Mouse (Mus musculus): Measurements from ENCODE around the gene Galnt12. TPM values are rescaled to one million over a fixed set of nuclear protein-coding genes. Genes with fewer than 3 reads are reported as not detected.
A peak's percentile ranks its signal among the peaks of the same experiment; 100 is the strongest.
"Not testable (repeated sequence)": the region's sequence is repeated elsewhere in the genome, so short reads cannot be mapped to it uniquely, and the experiment has no call there.

Galnt12 gene
- total and polyA plus RNA-seq, 3 experiments = not detected

DNA sequence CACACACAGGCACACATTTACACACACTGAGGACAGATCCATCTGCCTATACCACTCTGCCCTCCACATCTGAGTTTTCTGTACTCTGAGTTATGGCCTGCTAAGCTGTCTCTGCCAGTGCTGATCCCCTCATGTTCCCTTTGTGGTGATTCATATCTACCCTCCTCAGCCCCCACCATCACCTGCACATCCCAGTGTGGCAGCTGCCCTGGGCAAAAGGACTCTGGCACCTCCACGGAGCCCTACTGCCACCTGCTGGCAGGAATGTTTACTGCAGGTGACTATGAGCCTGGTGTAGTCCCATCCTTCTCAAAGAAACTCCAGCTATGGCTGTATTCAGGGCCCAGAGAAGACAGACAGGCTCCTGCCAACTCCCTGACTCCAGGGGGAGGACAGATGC, 41.5 kb upstream of the Galnt12 start:
- no peaks in the 10 kb centered on the region for H3K9me3 ChIP-seq (replicated peaks; ENCODE audit: insufficient read depth, low read length)

DNA sequence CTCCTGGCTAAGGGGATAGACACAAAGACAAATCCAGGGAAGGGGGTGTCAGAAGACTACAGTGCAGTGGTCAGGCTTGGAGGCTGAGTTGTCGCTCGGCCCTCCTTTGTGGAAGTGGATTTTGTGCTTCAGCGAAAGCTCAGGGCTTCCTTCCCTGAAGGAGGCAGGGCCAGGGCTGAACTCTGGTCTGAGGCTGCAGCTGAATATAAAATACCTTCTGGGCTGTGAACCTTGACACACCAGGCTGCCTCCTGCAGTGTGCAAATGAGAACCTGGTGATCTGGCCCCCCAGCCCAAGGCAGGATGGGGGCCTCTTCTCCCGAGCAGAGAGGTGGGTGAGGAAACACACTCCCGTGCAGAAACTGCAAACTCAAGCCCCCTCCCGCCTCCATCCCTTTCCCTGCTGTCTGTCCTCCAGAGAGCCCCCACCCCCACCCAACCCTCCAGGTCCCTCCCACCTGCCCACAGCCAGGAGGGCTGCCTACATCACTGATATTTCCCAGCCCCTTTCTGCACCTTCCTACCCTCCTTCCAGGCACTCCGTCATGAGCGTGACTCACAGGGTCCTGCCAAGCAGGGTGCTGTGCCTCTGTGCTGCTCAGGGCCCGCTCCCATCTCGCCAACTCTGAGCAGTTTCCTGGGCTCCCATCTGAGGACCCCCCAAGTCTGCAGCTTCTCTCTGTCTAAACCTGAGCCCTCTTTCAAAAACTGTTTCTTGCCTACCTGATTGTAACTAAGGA, 40.9 kb upstream of the Galnt12 start:
- Histone ChIP-seq H3K4me3 (ENCODE audit: control insufficient read depth in 1 of 2, insufficient read depth in 1 of 2, low read depth in 2 of 2, low read length in 2 of 2) (no peak overlapping the region), H3K4me1 (ENCODE audit: control insufficient read depth in 1 of 2, insufficient read depth in 2 of 2, low read length in 2 of 2) (no peaks in the 10 kb centered on the region), H3K36me3 (ENCODE audit: control insufficient read depth in 1 of 2, insufficient read depth in 2 of 2, low read length in 2 of 2) (no peaks in the 10 kb centered on the region), H3K27ac (ENCODE audit: control insufficient read depth, low read depth, low read length) (no peak overlapping the region), H3K9me3 (replicated peaks; ENCODE audit: insufficient read depth, low read length) (no peaks in the 10 kb centered on the region), H3K27me3 (ENCODE audit: control insufficient read depth in 1 of 2, insufficient read depth in 2 of 2, low read length in 2 of 2) (no peaks in the 10 kb centered on the region), H3K9ac (ENCODE audit: control insufficient read depth, low read depth, low read length, poor library complexity, severe bottlenecking) (no peak overlapping the region), H3K79me2 (ENCODE audit: control insufficient read depth, insufficient read depth, low read length, poor library complexity) (no peaks in the 10 kb centered on the region)
- no peak for DNase-seq (ENCODE audit: low read depth, low spot score)
- TF ChIP-seq GABPA (IDR thresholded peaks at IDR 0.05; ENCODE audit: low read depth, low read length) (no peak), ZC3H11A (IDR thresholded peaks at IDR 0.05; ENCODE audit: low read depth, low read length) (no peak)

More for the DNA sequence above, 41.5 kb upstream of the Galnt12 start:
- peak; percentile 61 for DNase-seq (ENCODE audit: low read depth, low spot score)
- Histone ChIP-seq H3K9ac (ENCODE audit: control insufficient read depth, low read depth, low read length, poor library complexity, severe bottlenecking) (no peak overlapping the region), H3K36me3 (ENCODE audit: control insufficient read depth in 1 of 2, insufficient read depth in 2 of 2, low read length in 2 of 2) (no peaks in the 10 kb centered on the region), H3K27ac (ENCODE audit: control insufficient read depth, low read depth, low read length) (no peak overlapping the region), H3K4me1 (ENCODE audit: control insufficient read depth in 1 of 2, insufficient read depth in 2 of 2, low read length in 2 of 2) (no peaks in the 10 kb centered on the region), H3K27me3 (ENCODE audit: control insufficient read depth in 1 of 2, insufficient read depth in 2 of 2, low read length in 2 of 2) (no peaks in the 10 kb centered on the region), H3K79me2 (ENCODE audit: control insufficient read depth, insufficient read depth, low read length, poor library complexity) (no peaks in the 10 kb centered on the region), H3K4me3 (ENCODE audit: control insufficient read depth in 1 of 2, insufficient read depth in 1 of 2, low read depth in 2 of 2, low read length in 2 of 2) (no peak overlapping the region)
- no peak for TF ChIP-seq CHD1 (IDR thresholded peaks at IDR 0.05; ENCODE audit: low read depth, low read length)
- TF ChIP-seq SMC3 (IDR thresholded peaks at IDR 0.05; ENCODE audit: low read depth, low read length) = peak; percentile 70
- TF ChIP-seq CTCF (IDR thresholded peaks at IDR 0.05 in 2 of 3, conservative IDR thresholded peaks at IDR 0.05 in 1 of 3; ENCODE audit: control insufficient read depth in 1 of 3, insufficient read depth in 1 of 3, low read depth in 2 of 3, low read length in 3 of 3, poor library complexity in 1 of 3, severe bottlenecking in 1 of 3) = peak; percentile 76 to 92 (median 81)
- peak; percentile 72 for TF ChIP-seq RAD21 (IDR thresholded peaks at IDR 0.05; ENCODE audit: low read depth, low read length)

DNA sequence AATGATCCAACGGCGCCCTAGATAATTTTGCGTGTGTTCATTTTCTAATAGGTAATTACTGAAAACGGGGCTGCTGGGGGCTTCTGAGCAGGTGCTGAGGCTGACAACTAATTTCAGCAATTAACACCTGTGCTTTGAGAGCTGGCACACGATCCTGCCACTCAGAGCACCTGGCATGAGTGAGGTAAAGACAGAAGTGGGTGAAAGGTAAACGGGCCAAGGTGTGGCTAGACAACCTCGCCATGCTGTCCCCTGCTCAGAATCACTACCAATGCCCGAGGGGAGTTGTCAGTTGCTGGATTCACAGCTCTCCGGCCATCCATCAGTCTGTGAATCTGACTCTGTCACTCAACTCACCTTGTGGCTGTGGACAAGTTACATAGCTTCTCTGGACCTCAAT, 39.8 kb upstream of the Galnt12 start:
- Histone ChIP-seq H3K4me3 (ENCODE audit: control insufficient read depth in 1 of 2, insufficient read depth in 1 of 2, low read depth in 2 of 2, low read length in 2 of 2) (no peak overlapping the region), H3K27me3 (ENCODE audit: control insufficient read depth in 1 of 2, insufficient read depth in 2 of 2, low read length in 2 of 2) (no peaks in the 10 kb centered on the region)

DNA sequence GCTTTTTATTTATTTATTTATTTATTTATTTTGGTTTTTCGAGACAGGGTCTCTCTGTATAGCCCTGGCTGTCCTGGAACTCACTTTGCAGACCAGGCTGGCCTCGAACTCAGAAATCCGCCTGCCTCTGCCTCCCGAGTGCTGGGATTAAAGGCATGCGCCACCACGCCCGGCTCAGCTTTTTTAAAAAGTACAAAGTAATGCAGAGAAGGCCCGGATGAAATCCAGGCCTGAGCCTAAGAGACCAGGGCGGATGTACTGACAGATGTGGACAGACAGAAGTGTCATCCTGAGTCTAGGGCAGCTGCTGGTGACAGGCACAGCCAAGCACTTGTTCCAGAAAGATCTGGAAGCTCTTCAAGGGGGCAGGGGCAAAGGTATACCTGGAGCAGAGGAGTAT, 36.5 kb upstream of the Galnt12 start:
- H3K79me2 ChIP-seq (ENCODE audit: control insufficient read depth, insufficient read depth, low read length, poor library complexity); H3K9me3 ChIP-seq (replicated peaks; ENCODE audit: insufficient read depth, low read length); H3K4me1 ChIP-seq (ENCODE audit: control insufficient read depth in 1 of 2, insufficient read depth in 2 of 2, low read length in 2 of 2); DNase-seq (ENCODE audit: low read depth, low spot score); H3K4me3 ChIP-seq (ENCODE audit: control insufficient read depth in 1 of 2, insufficient read depth in 1 of 2, low read depth in 2 of 2, low read length in 2 of 2); H3K27ac ChIP-seq (ENCODE audit: control insufficient read depth, low read depth, low read length); H3K9ac ChIP-seq (ENCODE audit: control insufficient read depth, low read depth, low read length, poor library complexity, severe bottlenecking); H3K27me3 ChIP-seq (ENCODE audit: control insufficient read depth in 1 of 2, insufficient read depth in 2 of 2, low read length in 2 of 2); H3K36me3 ChIP-seq (ENCODE audit: control insufficient read depth in 1 of 2, insufficient read depth in 2 of 2, low read length in 2 of 2): not testable (repeated sequence)

More for the DNA sequence above, 39.8 kb upstream of the Galnt12 start:
- DNase-seq (ENCODE audit: low read depth, low spot score) = no peak
- no peaks in the 10 kb centered on the region for H3K4me1 ChIP-seq (ENCODE audit: control insufficient read depth in 1 of 2, insufficient read depth in 2 of 2, low read length in 2 of 2)
- H3K9me3 ChIP-seq (replicated peaks; ENCODE audit: insufficient read depth, low read length) = no peaks in the 10 kb centered on the region
- no peaks in the 10 kb centered on the region for H3K36me3 ChIP-seq (ENCODE audit: control insufficient read depth in 1 of 2, insufficient read depth in 2 of 2, low read length in 2 of 2)
- H3K27ac ChIP-seq (ENCODE audit: control insufficient read depth, low read depth, low read length) = no peak overlapping the region
- H3K79me2 ChIP-seq (ENCODE audit: control insufficient read depth, insufficient read depth, low read length, poor library complexity) = no peaks in the 10 kb centered on the region
- H3K9ac ChIP-seq (ENCODE audit: control insufficient read depth, low read depth, low read length, poor library complexity, severe bottlenecking) = no peak overlapping the region
- no peak for TF ChIP-seq EP300 (IDR thresholded peaks at IDR 0.05; ENCODE audit: low read depth in 1 of 2, low read length in 2 of 2)
- no peak for TF ChIP-seq RAD21 (IDR thresholded peaks at IDR 0.05; ENCODE audit: low read depth, low read length)
- no peak for TF ChIP-seq ETS1 (IDR thresholded peaks at IDR 0.05; ENCODE audit: low read depth, low read length)
- no peak for TF ChIP-seq POLR2AphosphoS5 (IDR thresholded peaks at IDR 0.05; ENCODE audit: borderline replicate concordance, low read depth, low read length)
- TF ChIP-seq GATA1 (IDR thresholded peaks at IDR 0.05; ENCODE audit: low read depth, low read length) = no peak
